Mouse (Mus musculus) stomach, postnatal 0 days (tissue): ENCODE data around the gene Taar9.

ENCODE experiments used
- CTCF ChIP-seq: IDR thresholded peaks from 2 replicates; pipeline ENCODE4 v1.5.1; 2016; ENCODE audit warnings: antibody characterized with exemption, low read depth, mild to moderate bottlenecking, moderate library complexity
- EP300 ChIP-seq: optimal IDR thresholded peaks from 2 replicates; pipeline ENCODE3; 2016; ENCODE audit warnings: antibody characterized with exemption

DNA sequence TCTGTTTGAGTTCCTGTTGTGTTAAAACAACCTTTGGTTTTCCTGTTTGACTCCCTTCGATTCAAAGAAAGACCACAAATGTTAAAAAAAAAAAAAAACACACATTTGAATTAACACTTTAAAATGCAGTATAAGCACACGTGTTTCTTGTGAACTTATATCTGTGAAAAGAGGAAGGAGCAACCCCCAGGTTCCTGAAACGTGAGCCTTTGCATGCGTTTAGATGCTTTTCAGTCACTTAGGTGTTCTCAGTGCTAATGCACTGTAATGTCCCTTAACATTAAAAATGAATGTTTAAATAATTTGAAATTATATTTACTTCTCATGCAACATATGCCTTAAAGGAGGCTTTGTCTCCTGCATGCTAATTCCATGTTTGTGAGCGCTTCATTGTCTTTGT lies 1.6 kb downstream of the Taar9 start:
- TF ChIP-seq CTCF (no peak), EP300 (no peak)
